Comparison of ENCODE assay signal across 9 mouse cellular contexts in the genomic region with DNA sequence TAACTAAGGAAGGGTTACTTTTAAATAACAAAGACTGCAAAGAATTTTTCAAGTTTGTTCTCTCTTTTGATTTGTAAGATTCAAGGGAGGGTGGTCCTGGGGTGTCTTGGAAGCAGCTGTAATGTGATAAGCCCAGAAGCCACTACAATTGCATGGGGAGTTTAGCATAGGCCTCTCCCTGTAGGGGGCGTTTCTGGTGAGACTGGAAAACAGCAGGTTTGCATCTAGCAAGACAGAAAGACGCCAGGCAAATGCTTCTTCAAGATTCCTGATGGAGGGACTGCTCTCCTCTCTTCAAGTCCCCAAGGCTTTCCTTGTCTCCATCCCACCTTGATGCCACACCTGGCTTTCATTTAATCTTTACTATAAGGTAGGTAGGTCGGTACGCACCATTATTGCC.
DNase-seq lines count a peak whose midpoint lies in the region; ATAC-seq and TF ChIP-seq lines count a peak whose summit lies in the region.
"Had no signal": no experiment of that assay in that cellular context is flagged by ENCODE, and none has a peak within 500 bp of the region (broad histone marks: within the 10 kb centered on the region; RNA-seq: fewer than 3 reads in every experiment).

No protein-coding gene starts in this region.

- DNase-seq in left cerebral cortex, adult 2 months (ENCODE audit: extremely low spot score in 1 of 2, low spot score in 2 of 2): no peak
- no peak for DNase-seq in left cerebral cortex, postnatal 36 days (ENCODE audit: low spot score in 2 of 2)
- peak; percentile 39 for DNase-seq in brain, adult 2 months (ENCODE audit: low read depth, low spot score)
- peak; percentile 19 for DNase-seq in forebrain, postnatal 0 days
- DNase-seq in midbrain, postnatal 0 days (ENCODE audit: low spot score): peak; percentile 67
- no peak for DNase-seq in ovary, postnatal 10 days (ENCODE audit: low spot score)
- DNase-seq in T-cell, adult 2 months (ENCODE audit: low spot score): no peak
- no peak for DNase-seq in left cerebral cortex, postnatal 10 days (ENCODE audit: extremely low spot score in 1 of 2, low spot score in 2 of 2)

- WGBS in forebrain, postnatal 0 days: 31% methylated on average over 4 of the region's 4 CpGs
- 25% methylated on average over 4 of the region's 4 CpGs for WGBS in midbrain, postnatal 0 days

- no peak overlapping the region; the same call in 1 of the 2 replicates for H3K9ac ChIP-seq in forebrain, postnatal 0 days
- H3K9ac ChIP-seq in midbrain, postnatal 0 days (replicated peaks; ENCODE audit: low read length, poor library complexity, severe bottlenecking): no peak overlapping the region

- no peaks in the 10 kb centered on the region for H3K9me3 ChIP-seq in forebrain, postnatal 0 days (ENCODE audit: low read length)
- H3K9me3 ChIP-seq in midbrain, postnatal 0 days (ENCODE audit: low read length): no peaks in the 10 kb centered on the region

- H3K36me3 ChIP-seq in forebrain, postnatal 0 days (ENCODE audit: insufficient read depth): no peaks in the 10 kb centered on the region
- no peaks in the 10 kb centered on the region for H3K36me3 ChIP-seq in midbrain, postnatal 0 days (ENCODE audit: insufficient read depth, low read length)

- TF ChIP-seq CTCF in left cerebral cortex, adult 2 months (IDR thresholded peaks at IDR 0.05): peak; percentile 25
- peak; percentile 38 for TF ChIP-seq CTCF in forebrain, postnatal 0 days (IDR thresholded peaks at IDR 0.05; ENCODE audit: low read depth)
- peak; percentile 60 for TF ChIP-seq CTCF in midbrain, postnatal 0 days (IDR thresholded peaks at IDR 0.05)

- ATAC-seq in forebrain, postnatal 0 days: no peak
- ATAC-seq in midbrain, postnatal 0 days (ENCODE audit: low FRiP score): no peak; the same call in 1 of the 2 replicates

- H3K4me2 ChIP-seq in forebrain, postnatal 0 days (ENCODE audit: low read depth): peak overlapping the region; percentile 42; the same call in 1 of the 2 replicates
- peak overlapping the region; percentile 42 for H3K4me2 ChIP-seq in midbrain, postnatal 0 days (ENCODE audit: low read depth, low read length, poor library complexity, severe bottlenecking)

- intact Hi-C loops in left cerebral cortex, adult 2 months (cut with DNase I): no loop called here
- intact Hi-C loops in left cerebral cortex, postnatal 36 days (cut with DNase I): no loop called here
- intact Hi-C loops in left cerebral cortex, postnatal 10 days (cut with DNase I): no loop called here

- no peak overlapping the region for H3K4me3 ChIP-seq in left cerebral cortex, adult 2 months
- no peak overlapping the region for H3K4me3 ChIP-seq in forebrain, postnatal 0 days (ENCODE audit: low read depth, low read length)
- H3K4me3 ChIP-seq in midbrain, postnatal 0 days (ENCODE audit: low read depth, low read length): peak overlapping the region; percentile 26; the same call in 1 of the 2 replicates
- H3K4me3 ChIP-seq: myocyte had no signal

- H3K27me3 ChIP-seq in forebrain, postnatal 0 days (ENCODE audit: insufficient read depth, low read length): no peaks in the 10 kb centered on the region
- no peaks in the 10 kb centered on the region for H3K27me3 ChIP-seq in midbrain, postnatal 0 days (ENCODE audit: insufficient read depth, low read length)

- no peak overlapping the region for H3K27ac ChIP-seq in left cerebral cortex, adult 2 months
- no peak overlapping the region for H3K27ac ChIP-seq in forebrain, postnatal 0 days (ENCODE audit: low read depth, low read length)
- H3K27ac ChIP-seq in midbrain, postnatal 0 days (ENCODE audit: low read depth, low read length): peak overlapping the region; percentile 81

- peaks cover 3% of the 10 kb centered on the region; the same call in 1 of the 2 replicates for H3K4me1 ChIP-seq in forebrain, postnatal 0 days (ENCODE audit: insufficient read depth)
- H3K4me1 ChIP-seq in midbrain, postnatal 0 days (ENCODE audit: insufficient read depth, low read length): peaks cover 9% of the 10 kb centered on the region

Comparison
In these comparisons a context has a peak if more than half of its experiments do, and no peak if none do; other contexts are left out.
1. DNase-seq: peak in brain, adult 2 months (single experiment), forebrain, postnatal 0 days (single experiment) and midbrain, postnatal 0 days (single experiment); none in left cerebral cortex, adult 2 months (0 of 2), left cerebral cortex, postnatal 36 days (0 of 2), ovary, postnatal 10 days (single experiment), T-cell, adult 2 months (single experiment) and left cerebral cortex, postnatal 10 days (0 of 2).
2. Peak in every context shown above with its lines, with median percentiles within 50 percentile points of each other: CTCF ChIP-seq.